Mouse (Mus musculus): ENCODE measurements around the gene Smtnl1. TPM values are rescaled to one million over a fixed set of nuclear protein-coding genes. Genes with fewer than 3 reads are reported as not detected.

Smtnl1 gene
- polyA plus RNA-seq, 1 experiment from 2014 or later: 0.38 TPM

Other genes with a start within 250 kb of the Smtnl1 start
- gene Ctnnd1, start 171.9 kb downstream of the Smtnl1 start, polyA plus RNA-seq (2015; fragmentation: Nextera tagmentation; extraction: Ambion mirVana): 6.9 and 7.0 TPM in 2 replicates
- gene Btbd18, start 163.6 kb downstream of the Smtnl1 start, polyA plus RNA-seq (2015; fragmentation: Nextera tagmentation; extraction: Ambion mirVana): 0.06 and 0.31 TPM in 2 replicates
- gene Selenoh, start 151.9 kb downstream of the Smtnl1 start, polyA plus RNA-seq (2015; fragmentation: Nextera tagmentation; extraction: Ambion mirVana): 294 and 310 TPM in 2 replicates
- not detected in 2 replicates for gene Gm28635, start 144.6 kb downstream of the Smtnl1 start, polyA plus RNA-seq (2015; fragmentation: Nextera tagmentation; extraction: Ambion mirVana)
- gene Med19, start 144.2 kb downstream of the Smtnl1 start, polyA plus RNA-seq (2015; fragmentation: Nextera tagmentation; extraction: Ambion mirVana): 32.5 and 33.3 TPM in 2 replicates
- gene Tmx2, start 143.5 kb downstream of the Smtnl1 start, polyA plus RNA-seq (2015; fragmentation: Nextera tagmentation; extraction: Ambion mirVana): 74.9 and 77.2 TPM in 2 replicates
- gene Zdhhc5, start 107.5 kb downstream of the Smtnl1 start, polyA plus RNA-seq (2015; fragmentation: Nextera tagmentation; extraction: Ambion mirVana): 17.7 and 20.3 TPM in 2 replicates
- 55.3 and 62.1 TPM in 2 replicates for gene Clp1, start 95.3 kb downstream of the Smtnl1 start, polyA plus RNA-seq (2015; fragmentation: Nextera tagmentation; extraction: Ambion mirVana)
- 0.21 and 0.27 TPM in 2 replicates for gene Ypel4, start 88.6 kb downstream of the Smtnl1 start, polyA plus RNA-seq (2015; fragmentation: Nextera tagmentation; extraction: Ambion mirVana)
- 0.33 and 0.54 TPM in 2 replicates for gene Gm19426, start 79.0 kb downstream of the Smtnl1 start, polyA plus RNA-seq (2015; fragmentation: Nextera tagmentation; extraction: Ambion mirVana)
- 13.8 and 16.1 TPM in 2 replicates for gene Serping1, start 47.2 kb downstream of the Smtnl1 start, polyA plus RNA-seq (2015; fragmentation: Nextera tagmentation; extraction: Ambion mirVana)
- 39.1 and 45.5 TPM in 2 replicates for gene Ube2l6, start 23.8 kb downstream of the Smtnl1 start, polyA plus RNA-seq (2015; fragmentation: Nextera tagmentation; extraction: Ambion mirVana)
- gene Timm10, start 4.3 kb upstream of the Smtnl1 start, polyA plus RNA-seq (2015; fragmentation: Nextera tagmentation; extraction: Ambion mirVana): 35.6 and 38.9 TPM in 2 replicates
- 19.7 and 22.7 TPM in 2 replicates for gene Slc43a1, start 16.2 kb upstream of the Smtnl1 start, polyA plus RNA-seq (2015; fragmentation: Nextera tagmentation; extraction: Ambion mirVana)
- 0.10 and 0.22 TPM in 2 replicates for gene Rtn4rl2, start 64.1 kb upstream of the Smtnl1 start, polyA plus RNA-seq (2015; fragmentation: Nextera tagmentation; extraction: Ambion mirVana)
- 29.1 and 30.0 TPM in 2 replicates for gene Slc43a3, start 113.9 kb upstream of the Smtnl1 start, polyA plus RNA-seq (2015; fragmentation: Nextera tagmentation; extraction: Ambion mirVana)
- gene Prg2, start 157.8 kb upstream of the Smtnl1 start, polyA plus RNA-seq (2015; fragmentation: Nextera tagmentation; extraction: Ambion mirVana): 3.0 and 4.2 TPM in 2 replicates
- gene Prg3, start 165.6 kb upstream of the Smtnl1 start, polyA plus RNA-seq (2015; fragmentation: Nextera tagmentation; extraction: Ambion mirVana): 0.78 and 1.4 TPM in 2 replicates
- 221 and 245 TPM in 2 replicates for gene Ssrp1, start 214.6 kb upstream of the Smtnl1 start, polyA plus RNA-seq (2015; fragmentation: Nextera tagmentation; extraction: Ambion mirVana)
- gene P2rx3, start 214.8 kb upstream of the Smtnl1 start, polyA plus RNA-seq (2015; fragmentation: Nextera tagmentation; extraction: Ambion mirVana): 0.30 and 0.31 TPM in 2 replicates
- gene Tnks1bp1, start 225.4 kb upstream of the Smtnl1 start, polyA plus RNA-seq (2015; fragmentation: Nextera tagmentation; extraction: Ambion mirVana): 8.1 and 8.5 TPM in 2 replicates

Measured in thymus, postnatal 0 days (tissue).